Mouse (Mus musculus): Measurements from ENCODE around the gene Ntm.

DNA sequence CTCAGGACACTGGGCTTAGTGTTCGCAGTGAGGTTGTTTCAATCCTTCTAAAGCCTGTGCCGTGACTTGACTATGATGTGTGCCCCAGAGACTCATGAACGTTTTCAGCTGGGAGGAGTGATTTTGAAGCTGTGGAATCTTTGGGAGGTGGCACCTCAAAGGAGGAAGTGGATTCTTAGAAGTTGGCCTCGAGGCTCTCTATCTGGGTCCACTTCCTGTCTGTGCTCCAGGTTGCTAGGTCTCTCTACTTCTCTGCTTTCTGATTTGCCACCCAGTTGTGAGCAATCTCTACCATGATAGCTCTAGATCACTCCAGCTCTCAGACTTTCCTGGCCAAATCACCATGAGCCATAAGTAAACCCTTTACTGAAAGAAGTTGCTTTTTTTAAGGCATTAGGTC lies 180.2 kb downstream of the Ntm start:
- no peak for TF ChIP-seq MXI1 (IDR thresholded peaks at IDR 0.05; ENCODE audit: low read depth, low read length)
- TF ChIP-seq JUND (IDR thresholded peaks at IDR 0.05; ENCODE audit: low read depth, low read length), result no peak
- TF ChIP-seq MAX (IDR thresholded peaks at IDR 0.05; ENCODE audit: low read length), result no peak
- TF ChIP-seq POLR2A (IDR thresholded peaks at IDR 0.05; ENCODE audit: control insufficient read depth in 1 of 2, insufficient read depth in 1 of 2, low read depth in 1 of 2, low read length in 2 of 2, poor library complexity in 1 of 2), result no peak
- no peak for TF ChIP-seq EP300 (IDR thresholded peaks at IDR 0.05; ENCODE audit: low read depth in 1 of 2, low read length in 2 of 2)
- no peak for TF ChIP-seq CTCF (IDR thresholded peaks at IDR 0.05 in 2 of 3, conservative IDR thresholded peaks at IDR 0.05 in 1 of 3; ENCODE audit: control insufficient read depth in 1 of 3, insufficient read depth in 1 of 3, low read depth in 2 of 3, low read length in 3 of 3, poor library complexity in 1 of 3, severe bottlenecking in 1 of 3)
- TF ChIP-seq RAD21 (IDR thresholded peaks at IDR 0.05; ENCODE audit: low read depth, low read length), result no peak
- no peak for TF ChIP-seq MYB (IDR thresholded peaks at IDR 0.05; ENCODE audit: low read depth, low read length)

Measured in MEL (cell line).